Mouse (Mus musculus): ENCODE measurements around the gene Gast. TPM values are rescaled to one million over a fixed set of nuclear protein-coding genes. Genes with fewer than 3 reads are reported as not detected.
"Not testable (repeated sequence)": the region's sequence is repeated elsewhere in the genome, so short reads cannot be mapped to it uniquely, and the experiment has no call there.

Gene Gast
- not detected for total RNA-seq (2021)
- long read RNA-seq, experiment 1: 0 reads
- long read RNA-seq, experiment 2: 0 reads

GRCm38 (mm10) chr11:100333944-100334457, at the start of gene Gast:
Gene Gast (plus strand): TSS chr11:100334407.
- no peak for DNase-seq

- DNase-seq: no peak
These were observed 49.2 kb upstream of the Gast start for GRCm38 (mm10) chr11:100284988-100285387.

GRCm38 (mm10) chr11:100287024-100287423, 47.2 kb upstream of the Gast start:
- peak; percentile 78 for DNase-seq

- DNase-seq: peak; percentile 24
These were observed 45.3 kb upstream of the Gast start for GRCm38 (mm10) chr11:100288942-100289341.

GRCm38 (mm10) chr11:100290235-100290634, 44.0 kb upstream of the Gast start:
- DNase-seq: no peak

- no peak for DNase-seq
These were observed 41.3 kb upstream of the Gast start for GRCm38 (mm10) chr11:100292884-100293283.

- peak; percentile 43 for DNase-seq
These were observed 38.9 kb upstream of the Gast start for GRCm38 (mm10) chr11:100295308-100295707.

GRCm38 (mm10) chr11:100297801-100298200, 36.4 kb upstream of the Gast start:
- no peak for DNase-seq

GRCm38 (mm10) chr11:100298274-100299036, 35.8 kb upstream of the Gast start:
- peak; percentile 55 for DNase-seq

GRCm38 (mm10) chr11:100300293-100300692, 33.9 kb upstream of the Gast start:
- DNase-seq: no peak

- no peak for DNase-seq
These were observed 32.9 kb upstream of the Gast start for GRCm38 (mm10) chr11:100301292-100301691.

GRCm38 (mm10) chr11:100307900-100308299, 26.3 kb upstream of the Gast start:
- no peak for DNase-seq

GRCm38 (mm10) chr11:100308672-100309071, 25.5 kb upstream of the Gast start:
- not testable (repeated sequence) for DNase-seq

GRCm38 (mm10) chr11:100311656-100312055, 22.6 kb upstream of the Gast start:
- DNase-seq: no peak

- no peak for DNase-seq
These were observed 22.0 kb upstream of the Gast start for GRCm38 (mm10) chr11:100312096-100312679.

GRCm38 (mm10) chr11:100313424-100313823, 20.8 kb upstream of the Gast start:
- no peak for DNase-seq

- DNase-seq: no peak
These were observed 18.8 kb upstream of the Gast start for GRCm38 (mm10) chr11:100315439-100315838.

- no peak for DNase-seq
These were observed 16.3 kb upstream of the Gast start for GRCm38 (mm10) chr11:100317826-100318380.

GRCm38 (mm10) chr11:100318529-100319451, 15.4 kb upstream of the Gast start:
- no peak for DNase-seq

- DNase-seq: peak; percentile 100
These were observed 14.6 kb upstream of the Gast start, which contains the start of gene Eif1 for GRCm38 (mm10) chr11:100319492-100320171. Gene Eif1 (plus strand): TSS chr11:100319885.

GRCm38 (mm10) chr11:100320172-100320630, 14.0 kb upstream of the Gast start:
- DNase-seq: peak; percentile 98
